Mouse (Mus musculus) liver, adult 2 months (tissue): ENCODE measurements around the gene Igf2r. TPM values are rescaled to one million over a fixed set of nuclear protein-coding genes. Genes with fewer than 3 reads are reported as not detected.

Experiments used
- DNase-seq: peaks from one replicate; pipeline ENCODE4 v3.0.0-alpha.2; 2011; ENCODE audit warnings: low read depth, low spot score; ENCODE audit errors: extremely low read depth
- H3K27ac ChIP-seq: fragments of 200-500 bp; replicated peaks from 2 replicates; pipeline ENCODE4 v1.5.1; 2012; ENCODE audit warnings: low read depth, mild to moderate bottlenecking, control low read depth, inconsistent platforms, low read length; ENCODE audit not compliant: insufficient read depth
- H3K27me3 ChIP-seq: fragments of 200-500 bp; 2 replicates; pipeline ENCODE4 v1.6.1; 2012; ENCODE audit warnings: mild to moderate bottlenecking, moderate library complexity, low read length, inconsistent platforms; ENCODE audit not compliant: control insufficient read depth, insufficient read depth
- H3K36me3 ChIP-seq: fragments of 200-500 bp; 2 replicates; pipeline ENCODE4 v1.6.1; 2012; ENCODE audit warnings: low read length, inconsistent platforms; ENCODE audit not compliant: control insufficient read depth, insufficient read depth
- H3K4me1 ChIP-seq: fragments of 200-500 bp; 2 replicates; pipeline ENCODE4 v1.6.1; 2011; ENCODE audit warnings: low read length; ENCODE audit not compliant: control insufficient read depth, insufficient read depth
- H3K4me3 ChIP-seq: fragments of 200-500 bp; 2 replicates; pipeline ENCODE4 v1.5.1; 2011; ENCODE audit warnings: low read depth, mild to moderate bottlenecking, control low read depth, low read length, moderate library complexity; ENCODE audit not compliant: insufficient read depth
- H3K79me2 ChIP-seq: fragments of 200-500 bp; 2 replicates; pipeline ENCODE4 v1.6.1; 2012; ENCODE audit warnings: inconsistent platforms, mild to moderate bottlenecking, low read length, moderate library complexity; ENCODE audit not compliant: control insufficient read depth, insufficient read depth
- H3K9ac ChIP-seq: fragments of 200-500 bp; 2 replicates; pipeline ENCODE4 v1.6.1; 2012; ENCODE audit warnings: low read depth, mild to moderate bottlenecking, control low read depth, inconsistent platforms, low read length
- CTCF ChIP-seq: fragments of 200-500 bp; IDR thresholded peaks from 2 replicates; pipeline ENCODE4 v1.5.1; 2011; ENCODE audit warnings: low read depth, low read length, control low read depth
- POLR2A ChIP-seq: fragments of 200-500 bp; IDR thresholded peaks from 2 replicates; pipeline ENCODE4 v1.6.1; 2011; ENCODE audit warnings: low read length, control low read depth; ENCODE audit not compliant: insufficient read depth; ENCODE audit errors: extremely low read depth
- WGBS: fragments of 180-500 bp; shearing (Covaris S2); methylation state at CpG from one replicate; pipeline ENCODE4 v1.1.7; 2018; 5-methylcytosine and 5-hydroxymethylcytosine counted together
- polyA plus RNA-seq: library from polyadenylated mRNA; depleted of rRNA; stranded (reverse); fragments of >200 nt; gene quantifications from 2 replicates; pipeline ENCODE4 v1.2.3, GENCODE M21; 2012
- total RNA-seq: library from RNA; depleted of rRNA; stranded (reverse); fragments of >200 nt; gene quantifications from 2 replicates; pipeline ENCODE4 v1.2.3, GENCODE M21; 2014

Gene Igf2r
- total and polyA plus RNA-seq, 2 experiments, result 8.0 to 22.3 TPM

DNA sequence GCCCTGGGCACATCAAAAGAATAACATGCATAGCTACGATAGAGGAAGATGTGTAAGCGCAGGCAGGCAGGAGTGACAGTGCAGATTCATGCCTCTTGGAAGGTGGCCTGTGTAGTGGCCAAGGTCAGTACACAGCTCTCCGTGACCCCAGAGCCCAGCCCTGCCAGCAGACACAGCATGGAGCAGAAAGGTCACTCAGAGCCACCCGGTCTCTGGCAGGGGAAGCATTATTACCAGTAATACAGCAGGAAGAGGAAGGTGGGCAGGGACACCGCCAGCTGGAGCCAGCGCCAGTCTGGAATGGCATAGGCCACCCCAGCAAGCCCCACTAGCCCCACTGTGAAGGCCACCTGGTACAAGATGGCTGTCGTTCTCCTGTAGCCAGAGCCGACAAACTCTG lies 105.3 kb downstream of the Igf2r start:
- H3K9ac ChIP-seq, result 0 out of 2 replicates have a peak overlapping the region, but pooled peaks have one; percentile 9
- no peaks in the 10 kb centered on the region for H3K27me3 ChIP-seq
- peak; percentile 89 for DNase-seq
- H3K27ac ChIP-seq, result peak overlapping the region; percentile 56
- TF ChIP-seq POLR2A, result no peak
- 0 out of 2 replicates have a peak, but pooled peaks have one; percentile 15 for TF ChIP-seq CTCF
- no peak overlapping the region for H3K4me3 ChIP-seq
- peaks cover 27% of the 10 kb centered on the region for H3K4me1 ChIP-seq
- H3K36me3 ChIP-seq, result peaks cover 10% of the 10 kb centered on the region; the same call in 1 of the 2 replicates
- no peaks in the 10 kb centered on the region for H3K79me2 ChIP-seq
- WGBS, result 28% methylated on average over 8 of the region's 8 CpGs

DNA sequence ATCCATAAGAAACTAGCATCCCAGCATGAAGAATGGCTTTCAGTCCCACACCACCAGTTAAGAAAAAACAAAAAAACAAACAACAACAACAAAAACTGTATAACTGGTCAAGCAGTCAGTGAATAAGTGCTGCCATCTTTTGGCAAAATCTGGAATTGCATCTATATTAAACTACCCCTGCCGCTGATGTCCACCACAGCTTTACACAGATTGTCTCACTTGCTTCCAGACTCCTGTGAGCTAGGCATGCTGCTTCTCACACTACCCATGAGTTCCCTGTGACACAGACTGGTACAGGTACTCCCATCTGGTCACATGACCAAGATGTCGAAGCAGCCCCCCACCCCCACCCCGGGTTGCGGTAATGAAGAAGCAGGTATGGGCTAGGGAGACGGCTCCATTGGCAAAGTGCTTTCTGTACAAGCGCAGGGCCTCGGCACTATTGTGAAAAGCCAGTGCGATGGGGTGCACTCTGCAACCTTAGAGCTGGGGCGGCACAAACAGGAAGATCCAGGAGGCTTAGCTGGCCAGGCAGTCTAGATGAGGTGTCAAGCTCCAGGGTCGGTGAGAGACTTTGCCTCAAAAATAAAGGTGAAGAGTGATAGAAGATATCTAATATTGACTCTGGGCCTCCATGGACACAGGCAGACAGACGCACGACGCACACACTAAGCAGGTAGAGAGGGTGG lies 108.7 kb downstream of the Igf2r start:
- Histone ChIP-seq H3K79me2 (no peaks in the 10 kb centered on the region), H3K4me1 (peaks cover 32% of the 10 kb centered on the region), H3K27ac (no peak overlapping the region), H3K4me3 (no peak overlapping the region), H3K9ac (no peak overlapping the region), H3K36me3 (peaks cover 25% of the 10 kb centered on the region), H3K27me3 (no peaks in the 10 kb centered on the region)
- 54% methylated on average over 13 of the region's 13 CpGs for WGBS
- TF ChIP-seq POLR2A, result no peak
- TF ChIP-seq CTCF, result peak; percentile 33; the same call in 1 of the 2 replicates
- no peak for DNase-seq

DNA sequence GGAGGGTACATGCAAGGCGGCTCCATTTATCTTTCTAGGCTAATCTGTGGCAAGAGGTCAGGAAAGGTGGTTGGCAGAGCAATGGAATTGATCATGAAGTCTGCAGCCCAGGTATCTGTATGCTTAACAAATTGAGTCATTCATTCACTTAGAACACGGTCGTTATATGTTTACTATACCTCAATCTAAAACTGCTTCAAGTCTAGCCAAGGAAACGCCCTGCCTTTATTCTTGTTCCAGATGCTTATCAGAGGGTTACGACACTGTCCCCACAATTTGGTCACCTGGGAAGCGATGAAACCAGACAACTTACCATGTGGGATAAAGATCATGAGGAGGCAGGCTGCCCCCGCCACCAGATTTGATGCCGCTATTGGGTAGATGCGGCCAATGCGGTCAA lies 110.2 kb downstream of the Igf2r start:
- TF ChIP-seq CTCF (no peak), POLR2A (no peak)
- peak; percentile 97 for DNase-seq
- Histone ChIP-seq H3K27me3 (no peaks in the 10 kb centered on the region), H3K27ac (no peak overlapping the region; the same call in 1 of the 2 replicates), H3K4me1 (peaks cover 21% of the 10 kb centered on the region), H3K4me3 (no peak overlapping the region), H3K79me2 (no peaks in the 10 kb centered on the region), H3K9ac (no peak overlapping the region), H3K36me3 (peaks cover 35% of the 10 kb centered on the region)
- 27% methylated on average over 10 of the region's 10 CpGs for WGBS

- H3K4me3 ChIP-seq, result no peak overlapping the region
- H3K9ac ChIP-seq, result no peak overlapping the region
- peaks cover 18% of the 10 kb centered on the region for H3K4me1 ChIP-seq
- no peaks in the 10 kb centered on the region for H3K79me2 ChIP-seq
- no peak for TF ChIP-seq CTCF
- no peak for TF ChIP-seq POLR2A
- DNase-seq, result peak; percentile 82
- no peaks in the 10 kb centered on the region for H3K27me3 ChIP-seq
- H3K27ac ChIP-seq, result peak overlapping the region; percentile 39; the same call in 1 of the 2 replicates
- peaks cover 37% of the 10 kb centered on the region for H3K36me3 ChIP-seq
- WGBS, result 26% methylated on average over 7 of the region's 7 CpGs
These were observed 110.7 kb downstream of the Igf2r start for GRCm38 (mm10) chr17:12658784-12659183.

DNA sequence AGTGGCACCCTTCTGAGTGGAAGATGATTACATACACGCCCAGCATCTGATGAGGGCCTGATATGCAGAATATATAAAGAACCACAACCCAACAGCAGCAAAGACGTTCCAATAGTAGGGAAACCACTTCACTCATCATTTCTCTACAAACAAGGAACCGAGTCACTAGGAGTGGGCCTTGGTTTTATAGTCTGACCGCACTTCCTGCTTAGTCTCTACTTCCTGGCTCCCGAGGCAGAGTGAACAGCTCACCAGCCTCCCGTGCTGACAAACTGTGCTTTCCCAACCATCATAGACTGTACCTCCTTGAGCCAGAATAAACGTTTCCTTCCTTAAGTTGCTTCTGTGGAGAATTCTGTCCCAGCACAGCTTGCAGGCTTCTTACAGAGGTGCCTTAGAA lies 113.6 kb downstream of the Igf2r start:
- Histone ChIP-seq H3K27me3 (no peaks in the 10 kb centered on the region), H3K27ac (no peak overlapping the region), H3K9ac (no peak overlapping the region), H3K79me2 (no peaks in the 10 kb centered on the region), H3K36me3 (peaks cover 52% of the 10 kb centered on the region), H3K4me3 (no peak overlapping the region), H3K4me1 (peaks cover 14% of the 10 kb centered on the region)
- 72% methylated on average over 7 of the region's 7 CpGs for WGBS
- DNase-seq, result no peak
- TF ChIP-seq POLR2A, result no peak
- no peak for TF ChIP-seq CTCF

- H3K27me3 ChIP-seq, result no peaks in the 10 kb centered on the region
- no peaks in the 10 kb centered on the region for H3K79me2 ChIP-seq
- no peak for TF ChIP-seq POLR2A
- no peak for TF ChIP-seq CTCF
- H3K4me3 ChIP-seq, result no peak overlapping the region
- DNase-seq, result no peak
- no peak overlapping the region for H3K9ac ChIP-seq
- H3K27ac ChIP-seq, result no peak overlapping the region
- peaks cover 5% of the 10 kb centered on the region for H3K4me1 ChIP-seq
- 90% methylated on average over 3 of the region's 3 CpGs for WGBS
- H3K36me3 ChIP-seq, result peaks cover 66% of the 10 kb centered on the region
These were observed 115.4 kb downstream of the Igf2r start for GRCm38 (mm10) chr17:12654061-12654460.
